Mouse (Mus musculus): Measurements from ENCODE around the gene Arhgap15.

- TF ChIP-seq GATA1 (IDR thresholded peaks at IDR 0.05; ENCODE audit: low read depth, low read length): no peak
- no peak for TF ChIP-seq MEF2A (IDR thresholded peaks at IDR 0.05; ENCODE audit: extremely low read depth, insufficient replicate concordance, low read depth, low read length, poor library complexity, severe bottlenecking)
- no peak for TF ChIP-seq BHLHE40 (IDR thresholded peaks at IDR 0.05; ENCODE audit: borderline replicate concordance, low read depth, low read length)
- TF ChIP-seq HCFC1 (IDR thresholded peaks at IDR 0.05; ENCODE audit: low read depth, low read length): no peak
- no peak for TF ChIP-seq CTCF (IDR thresholded peaks at IDR 0.05 in 2 of 3, conservative IDR thresholded peaks at IDR 0.05 in 1 of 3; ENCODE audit: control insufficient read depth in 1 of 3, insufficient read depth in 1 of 3, low read depth in 2 of 3, low read length in 3 of 3, poor library complexity in 1 of 3, severe bottlenecking in 1 of 3)
- no peak for TF ChIP-seq POLR2A (IDR thresholded peaks at IDR 0.05; ENCODE audit: control insufficient read depth in 1 of 2, insufficient read depth in 1 of 2, low read depth in 1 of 2, low read length in 2 of 2, poor library complexity in 1 of 2)
- TF ChIP-seq EP300 (IDR thresholded peaks at IDR 0.05; ENCODE audit: low read depth in 1 of 2, low read length in 2 of 2): no peak
- no peak for TF ChIP-seq E2F4 (IDR thresholded peaks at IDR 0.05; ENCODE audit: borderline replicate concordance, low read depth, low read length)
- no peak for TF ChIP-seq MAX (IDR thresholded peaks at IDR 0.05; ENCODE audit: low read length)
- no peak for TF ChIP-seq NELFE (IDR thresholded peaks at IDR 0.05; ENCODE audit: low read depth, low read length)
Observed at GRCm38 (mm10) chr2:44345325-44345945, 596.8 kb downstream of the Arhgap15 start.
